Mouse (Mus musculus) 416B (cell line): ENCODE measurements around the gene Kcnh3.

ENCODE experiments used
- DNase-seq: peaks from one replicate; pipeline ENCODE4 v3.0.0; 2011; ENCODE audit warnings: low read depth

Kcnh3 gene

GRCm38 (mm10) chr15:99285189-99285535 is 60.5 kb downstream of the Kcnh3 start:
- DNase-seq: no peak

DNA sequence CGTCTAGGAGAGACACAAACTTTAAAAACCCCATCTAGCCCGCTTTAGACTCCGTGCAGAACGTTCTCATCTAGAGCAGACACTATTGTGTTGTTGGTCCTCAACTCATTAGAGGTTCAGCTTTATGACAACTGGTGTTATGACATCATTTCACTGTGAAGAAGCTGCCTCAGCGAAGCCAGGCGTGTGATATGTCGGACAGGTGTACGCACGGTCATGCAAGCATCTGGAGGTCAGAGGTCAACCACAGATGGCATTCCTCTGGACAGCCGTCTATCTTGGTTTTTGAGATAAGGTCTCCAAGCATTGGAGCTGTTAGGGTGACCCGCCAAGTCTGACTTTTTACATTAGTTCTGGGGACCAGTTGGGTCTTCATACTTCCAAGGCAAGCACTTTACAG is 65.9 kb downstream of the Kcnh3 start:
- no peak for DNase-seq
